Mouse (Mus musculus) spleen, adult 2 months (tissue): Measurements from ENCODE around the gene Defb25.

ENCODE experiments used
- CTCF ChIP-seq: fragments of 200-500 bp; IDR thresholded peaks from 2 replicates; pipeline ENCODE4 v1.5.1; 2011; ENCODE audit warnings: mild to moderate bottlenecking, inconsistent platforms; ENCODE audit not compliant: insufficient read depth, insufficient read length, insufficient replicate concordance; ENCODE audit errors: extremely low read depth
- POLR2A ChIP-seq: fragments of 200-500 bp; IDR thresholded peaks from 2 replicates; pipeline ENCODE4 v1.6.1; 2011; ENCODE audit warnings: low read depth, low read length, inconsistent platforms

- TF ChIP-seq CTCF (no peak), POLR2A (no peak)
Measured at GRCm38 (mm10) chr2:152589021-152589420, 33.8 kb downstream of the Defb25 start.
